Mouse (Mus musculus) MEL (cell line): Measurements from ENCODE around the gene Kdm4a. TPM values are rescaled to one million over a fixed set of nuclear protein-coding genes. Genes with fewer than 3 reads are reported as not detected.

Experiments
- DNase-seq: peaks from one replicate; pipeline ENCODE4 v3.0.0; 2011; ENCODE audit warnings: low read depth, low spot score
- H3K27ac ChIP-seq: 2 replicates; pipeline ENCODE4 v1.5.1; 2012; ENCODE audit warnings: low read depth, mild to moderate bottlenecking, control low read depth, low read length, moderate library complexity; ENCODE audit not compliant: control insufficient read depth
- H3K27me3 ChIP-seq, 2 experiments: fragments of 150-350 bp in 1 of 2; sonication (generic) in 1 of 2; 2 replicates each; pipeline ENCODE4 v1.6.1; 2012; ENCODE audit warnings: low read length in 2 of 2, mild to moderate bottlenecking in 2 of 2, improper control_type of control experiment in 1 of 2, moderate library complexity in 1 of 2; ENCODE audit not compliant: insufficient read depth in 2 of 2, control insufficient read depth in 1 of 2
- H3K36me3 ChIP-seq, 2 experiments: 2 replicates each; pipeline ENCODE4 v1.6.1; 2012 to 2014; ENCODE audit warnings: low read length in 2 of 2, improper control_type of control experiment in 1 of 2, inconsistent platforms in 1 of 2, mild to moderate bottlenecking in 1 of 2; ENCODE audit not compliant: insufficient read depth in 2 of 2, control insufficient read depth in 1 of 2
- H3K4me1 ChIP-seq, 2 experiments: fragments of 150-350 bp in 1 of 2; sonication (generic) in 1 of 2; 2 replicates each; pipeline ENCODE4 v1.6.1; 2012; ENCODE audit warnings: low read length in 2 of 2, improper control_type of control experiment in 1 of 2, mild to moderate bottlenecking in 1 of 2; ENCODE audit not compliant: insufficient read depth in 2 of 2, control insufficient read depth in 1 of 2
- H3K4me3 ChIP-seq, 2 experiments: fragments of 150-350 bp in 1 of 2; sonication (generic) in 1 of 2; 2 replicates each; pipeline ENCODE4 v1.5.1; 2012; ENCODE audit warnings: low read depth in 2 of 2, low read length in 2 of 2, mild to moderate bottlenecking in 2 of 2, moderate library complexity in 2 of 2, control low read depth in 1 of 2, improper control_type of control experiment in 1 of 2; ENCODE audit not compliant: control insufficient read depth in 1 of 2, insufficient read depth in 1 of 2
- H3K79me2 ChIP-seq: 2 replicates; pipeline ENCODE4 v1.6.1; 2012; ENCODE audit warnings: mild to moderate bottlenecking, low read length, moderate library complexity; ENCODE audit not compliant: control insufficient read depth, poor library complexity, insufficient read depth
- H3K9ac ChIP-seq: 2 replicates; pipeline ENCODE4 v1.6.1; 2012; ENCODE audit warnings: low read depth, mild to moderate bottlenecking, control low read depth, low read length, moderate library complexity; ENCODE audit not compliant: control insufficient read depth, poor library complexity, severe bottlenecking
- H3K9me3 ChIP-seq: fragments of 150-350 bp; sonication (generic); replicated peaks from 2 replicates; pipeline ENCODE4 v1.6.1; 2012; ENCODE audit warnings: mild to moderate bottlenecking, low read length, improper control_type of control experiment, moderate library complexity; ENCODE audit not compliant: insufficient read depth
- CHD2 ChIP-seq: IDR thresholded peaks from 2 replicates; pipeline ENCODE4 v1.6.1; 2011; ENCODE audit warnings: low read length, improper control_type of control experiment
- ELF1 ChIP-seq: IDR thresholded peaks from 2 replicates; pipeline ENCODE4 v1.6.1; 2014; ENCODE audit warnings: low read depth, mild to moderate bottlenecking, inconsistent platforms, low read length, improper control_type of control experiment, moderate library complexity
- EP300 ChIP-seq, 2 experiments: IDR thresholded peaks; 2 replicates each; pipeline ENCODE4 v1.6.1; 2011; ENCODE audit warnings: improper control_type of control experiment in 2 of 2, low read length in 2 of 2, low read depth in 1 of 2, mild to moderate bottlenecking in 1 of 2
- ETS1 ChIP-seq: IDR thresholded peaks from 2 replicates; pipeline ENCODE4 v1.6.1; 2012; ENCODE audit warnings: low read depth, mild to moderate bottlenecking, inconsistent platforms, low read length, improper control_type of control experiment, moderate library complexity
- GABPA ChIP-seq: IDR thresholded peaks from 2 replicates; pipeline ENCODE4 v1.6.1; 2012; ENCODE audit warnings: low read depth, mild to moderate bottlenecking, inconsistent platforms, low read length, improper control_type of control experiment, moderate library complexity
- GATA1 ChIP-seq: IDR thresholded peaks from 2 replicates; pipeline ENCODE4 v1.6.1; 2011; ENCODE audit warnings: low read depth, low read length, improper control_type of control experiment
- JUND ChIP-seq: IDR thresholded peaks from 2 replicates; pipeline ENCODE4 v1.6.1; 2011; ENCODE audit warnings: low read depth, mild to moderate bottlenecking, improper control_type of control experiment, low read length
- KAT2A ChIP-seq: conservative IDR thresholded peaks from 2 replicates; pipeline ENCODE4 v1.6.1; 2012; ENCODE audit warnings: low read depth, low read length, improper control_type of control experiment, inconsistent platforms
- MAZ ChIP-seq: IDR thresholded peaks from 2 replicates; pipeline ENCODE4 v1.6.1; 2012; ENCODE audit warnings: low read depth, mild to moderate bottlenecking, inconsistent platforms, low read length, improper control_type of control experiment
- MEF2A ChIP-seq: IDR thresholded peaks from 2 replicates; pipeline ENCODE4 v1.6.1; 2014; ENCODE audit warnings: low read depth, mild to moderate bottlenecking, inconsistent platforms, low read length, improper control_type of control experiment; ENCODE audit not compliant: poor library complexity, insufficient replicate concordance, severe bottlenecking; ENCODE audit errors: extremely low read depth
- NELFE ChIP-seq: IDR thresholded peaks from 2 replicates; pipeline ENCODE4 v1.6.1; 2011; ENCODE audit warnings: low read depth, low read length, improper control_type of control experiment
- NRF1 ChIP-seq: IDR thresholded peaks from 2 replicates; pipeline ENCODE4 v1.6.1; 2014; ENCODE audit warnings: low read depth, mild to moderate bottlenecking, inconsistent platforms, low read length, improper control_type of control experiment, moderate library complexity; ENCODE audit not compliant: poor library complexity, insufficient read depth, severe bottlenecking
- POLR2AphosphoS5 ChIP-seq: IDR thresholded peaks from 2 replicates; pipeline ENCODE4 v1.6.1; 2012; ENCODE audit warnings: low read depth, borderline replicate concordance, mild to moderate bottlenecking, inconsistent platforms, low read length, moderate library complexity, mixed read lengths
- RCOR1 ChIP-seq: IDR thresholded peaks from 2 replicates; pipeline ENCODE4 v1.6.1; 2012; ENCODE audit warnings: low read depth, mild to moderate bottlenecking, inconsistent platforms, low read length, improper control_type of control experiment
- TAL1 ChIP-seq: IDR thresholded peaks from 2 replicates; pipeline ENCODE4 v1.6.1; 2012; ENCODE audit warnings: mild to moderate bottlenecking, inconsistent platforms, low read length, moderate library complexity, mixed read lengths
- UBTF ChIP-seq: IDR thresholded peaks from 2 replicates; pipeline ENCODE4 v1.6.1; 2012; ENCODE audit warnings: low read depth, mild to moderate bottlenecking, inconsistent platforms, low read length, improper control_type of control experiment, moderate library complexity, borderline replicate concordance; ENCODE audit not compliant: insufficient read depth
- USF1 ChIP-seq: IDR thresholded peaks from 2 replicates; pipeline ENCODE4 v1.6.1; 2014; ENCODE audit warnings: low read depth, mild to moderate bottlenecking, inconsistent platforms, low read length, improper control_type of control experiment, moderate library complexity
- ZC3H11A ChIP-seq: IDR thresholded peaks from 2 replicates; pipeline ENCODE4 v1.6.1; 2012; ENCODE audit warnings: low read depth, mild to moderate bottlenecking, inconsistent platforms, low read length, improper control_type of control experiment
- ZNF384 ChIP-seq: IDR thresholded peaks from 2 replicates; pipeline ENCODE4 v1.6.1; 2012; ENCODE audit warnings: low read depth, mild to moderate bottlenecking, inconsistent platforms, low read length, improper control_type of control experiment
- polyA plus RNA-seq, 2 experiments: library from polyadenylated mRNA; stranded (reverse) in 1 of 2; unstranded in 1 of 2; fragments of >175 nt in 1 of 2; fragments of >200 nt in 1 of 2; gene quantifications; 2 replicates each; pipeline versions ENCODE4 v1.2.1 to v1.2.4; 2012; ENCODE audit warnings: low replicate concordance in 2 of 2, low read depth in 1 of 2; ENCODE audit not compliant: insufficient read length in 2 of 2, insufficient read depth in 1 of 2, missing spikeins in 1 of 2
- total RNA-seq: library from RNA; depleted of rRNA; stranded (reverse); fragments of 300-350 nt; gene quantifications from 2 replicates; pipeline ENCODE4 v1.2.3, GENCODE M21; 2012

The Kdm4a gene
- total and polyA plus RNA-seq, 3 experiments = 31.4 to 49.6 TPM; not detected in 1

DNA sequence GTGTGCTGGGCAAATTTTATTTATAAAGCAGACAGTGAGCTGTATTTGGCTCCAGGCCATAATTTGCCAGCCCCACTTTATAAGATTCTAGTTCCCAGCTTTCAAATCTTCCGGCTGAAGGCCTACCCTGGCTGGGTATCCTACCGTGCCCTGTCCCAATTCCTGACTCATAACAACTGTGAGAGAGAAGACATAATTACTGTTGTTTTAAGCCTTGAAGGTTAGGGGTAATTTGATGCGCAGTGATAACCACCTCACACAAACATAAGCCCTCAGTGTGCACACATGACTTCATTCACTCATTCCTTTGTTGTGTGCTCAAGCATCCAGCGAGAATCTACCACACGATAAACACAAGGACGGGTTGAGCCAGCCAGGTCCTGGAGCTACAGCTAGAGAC, 39.6 kb upstream of the Kdm4a start:
- Histone ChIP-seq H3K27ac (no peak overlapping the region), H3K4me3 (no peak overlapping the region), H3K27me3 (no peaks in the 10 kb centered on the region), H3K4me1 (peaks cover 0 to 4% of the 10 kb centered on the region in 2 experiments; a peak in 1 of 4 replicates), H3K9me3 (no peaks in the 10 kb centered on the region), H3K9ac (no peak overlapping the region), H3K36me3 (no peaks in the 10 kb centered on the region), H3K79me2 (no peaks in the 10 kb centered on the region)
- TF ChIP-seq ZNF384 = no peak
- no peak for TF ChIP-seq RCOR1
- TF ChIP-seq UBTF = no peak
- TF ChIP-seq MEF2A = no peak
- TF ChIP-seq GABPA = no peak
- TF ChIP-seq ZC3H11A = no peak
- no peak for TF ChIP-seq NRF1
- no peak for TF ChIP-seq GATA1
- no peak for TF ChIP-seq KAT2A
- TF ChIP-seq EP300 (IDR thresholded peaks at IDR 0.05; ENCODE audit: low read depth in 1 of 2, low read length in 2 of 2) = no peak
- no peak for TF ChIP-seq ELF1
- no peak for TF ChIP-seq POLR2AphosphoS5
- no peak for TF ChIP-seq MAZ
- no peak for DNase-seq

DNA sequence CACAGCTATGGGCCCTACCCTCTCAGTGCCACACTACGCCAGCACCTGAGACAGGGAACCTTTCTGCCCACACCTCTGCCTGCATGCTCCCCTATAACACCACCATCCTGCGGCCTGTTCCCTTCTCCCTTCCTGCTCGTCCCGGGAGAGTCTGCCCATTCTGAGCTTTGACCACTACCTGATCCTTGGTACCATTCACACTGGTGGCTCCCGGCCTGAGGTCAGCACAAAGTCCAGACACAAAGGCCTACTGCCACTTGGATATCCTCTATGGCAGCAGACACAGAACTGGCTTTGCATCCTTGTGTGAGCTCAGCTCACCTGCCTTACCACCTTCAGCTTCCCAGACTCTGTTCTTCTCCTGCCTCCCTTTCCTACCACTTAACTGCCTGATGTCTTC, 38.7 kb upstream of the Kdm4a start:
- Histone ChIP-seq H3K4me3 (no peak overlapping the region), H3K9me3 (no peaks in the 10 kb centered on the region), H3K79me2 (no peaks in the 10 kb centered on the region), H3K36me3 (no peaks in the 10 kb centered on the region), H3K4me1 (peaks cover 0 to 4% of the 10 kb centered on the region in 2 experiments; a peak in 1 of 4 replicates), H3K9ac (no peak overlapping the region), H3K27ac (no peak overlapping the region), H3K27me3 (no peaks in the 10 kb centered on the region)
- DNase-seq = no peak
- TF ChIP-seq ETS1 (no peak), TAL1 (no peak), NRF1 (no peak), KAT2A (no peak), JUND (no peak), ZNF384 (no peak), USF1 (no peak), GABPA (no peak), CHD2 (no peak), NELFE (no peak)
